Mouse (Mus musculus) CH12.LX (cell line): ENCODE measurements at regions not wholly inside any gene's neighbourhood (a gene's known extent, or its start where the extent isn't known, plus 50 kb on each side); places are given as distances from the start of the nearest gene placed in this dataset.

Experiments
- BHLHE40 ChIP-seq: IDR thresholded peaks from 2 replicates; pipeline ENCODE4 v1.6.1; 2011; ENCODE audit warnings: mild to moderate bottlenecking, low read depth, low read length, improper control_type of control experiment
- EP300 ChIP-seq: IDR thresholded peaks from 2 replicates; pipeline ENCODE4 v1.6.1; 2011; ENCODE audit warnings: low read length, improper control_type of control experiment
- TCF12 ChIP-seq: IDR thresholded peaks from 2 replicates; pipeline ENCODE4 v1.6.1; 2014; ENCODE audit warnings: low read depth, mild to moderate bottlenecking, inconsistent platforms, low read length, improper control_type of control experiment

- TF ChIP-seq TCF12: no peak
- no peak for TF ChIP-seq BHLHE40
- no peak for TF ChIP-seq EP300
These were observed 57.6 kb upstream of the Cd2ap start for GRCm38 (mm10) chr17:42934068-42934467.
